Mouse (Mus musculus) CH12.LX (cell line): ENCODE results near the gene 1700020A23Rik. TPM values are rescaled to one million over a fixed set of nuclear protein-coding genes. Genes with fewer than 3 reads are reported as not detected.
A peak's percentile ranks its signal among the peaks of the same experiment; 100 is the strongest.

ENCODE experiments used
- DNase-seq: peaks from one replicate; pipeline ENCODE4 v3.0.0-alpha.2; 2013; ENCODE audit errors: extremely low read depth
- H3K27ac ChIP-seq: 2 replicates; pipeline ENCODE4 v1.5.1; 2012; ENCODE audit warnings: low read depth, mild to moderate bottlenecking, control low read depth, moderate library complexity; ENCODE audit not compliant: insufficient read depth
- H3K27me3 ChIP-seq: replicated peaks from 2 replicates; pipeline ENCODE3; 2012; ENCODE audit warnings: inconsistent platforms
- H3K36me3 ChIP-seq, 2 experiments: replicated peaks in 1 of 2; 2 replicates each; pipeline versions ENCODE3 to v1.6.1; 2012; ENCODE audit warnings: inconsistent platforms in 1 of 2, low read length in 1 of 2, mild to moderate bottlenecking in 1 of 2, mixed read lengths in 1 of 2, moderate library complexity in 1 of 2; ENCODE audit not compliant: control insufficient read depth in 1 of 2, insufficient read depth in 1 of 2
- H3K4me1 ChIP-seq, 2 experiments: 2 replicates each; pipeline ENCODE4 v1.6.1; 2012; ENCODE audit warnings: inconsistent platforms in 1 of 2, moderate library complexity in 1 of 2; ENCODE audit not compliant: insufficient read depth in 2 of 2, control insufficient read depth in 1 of 2
- H3K4me2 ChIP-seq: 2 replicates; pipeline ENCODE4 v1.6.1; 2012; ENCODE audit warnings: low read depth, mild to moderate bottlenecking, control low read depth; ENCODE audit not compliant: poor library complexity, insufficient read depth, severe bottlenecking
- H3K4me3 ChIP-seq, 3 experiments: fragments of 150-350 bp in 1 of 3; sonication (generic) in 1 of 3; replicated peaks in 1 of 3; 2 replicates each; pipeline versions ENCODE3 to v1.5.1; 2011 to 2012; ENCODE audit warnings: low read depth in 2 of 3, low read length in 2 of 3, mild to moderate bottlenecking in 2 of 3, moderate library complexity in 2 of 3, control low read depth in 1 of 3, improper control_type of control experiment in 1 of 3, inconsistent platforms in 1 of 3, mixed read lengths in 1 of 3; ENCODE audit not compliant: poor library complexity in 1 of 3
- H3K79me2 ChIP-seq: replicated peaks from 2 replicates; pipeline ENCODE4 v1.6.1; 2012; ENCODE audit warnings: mild to moderate bottlenecking, moderate library complexity; ENCODE audit not compliant: control insufficient read depth, poor library complexity, insufficient read depth, severe bottlenecking; ENCODE audit errors: extremely low read depth
- H3K9ac ChIP-seq: 2 replicates; pipeline ENCODE4 v1.6.1; 2012; ENCODE audit warnings: low read depth, mild to moderate bottlenecking, control low read depth, moderate library complexity; ENCODE audit not compliant: insufficient read depth
- H3K9me3 ChIP-seq: replicated peaks from 2 replicates; pipeline ENCODE3; 2012; ENCODE audit warnings: low read length, inconsistent platforms, mixed read lengths
- BHLHE40 ChIP-seq: IDR thresholded peaks from 2 replicates; pipeline ENCODE4 v1.6.1; 2011; ENCODE audit warnings: mild to moderate bottlenecking, low read depth, low read length, improper control_type of control experiment
- CHD2 ChIP-seq: IDR thresholded peaks from 2 replicates; pipeline ENCODE4 v1.6.1; 2011; ENCODE audit warnings: low read length, improper control_type of control experiment
- E2F4 ChIP-seq: IDR thresholded peaks from 2 replicates; pipeline ENCODE4 v1.6.1; 2011; ENCODE audit warnings: low read depth, low read length, improper control_type of control experiment; ENCODE audit not compliant: insufficient replicate concordance
- ELF1 ChIP-seq: IDR thresholded peaks from 2 replicates; pipeline ENCODE4 v1.6.1; 2014; ENCODE audit warnings: low read depth, mild to moderate bottlenecking, inconsistent platforms, low read length, improper control_type of control experiment
- EP300 ChIP-seq: IDR thresholded peaks from 2 replicates; pipeline ENCODE4 v1.6.1; 2011; ENCODE audit warnings: low read length, improper control_type of control experiment
- ETS1 ChIP-seq: conservative IDR thresholded peaks from 2 replicates; pipeline ENCODE4 v1.6.1; 2012; ENCODE audit warnings: low read depth, mild to moderate bottlenecking, inconsistent platforms, low read length, improper control_type of control experiment, moderate library complexity
- GABPA ChIP-seq: IDR thresholded peaks from 2 replicates; pipeline ENCODE4 v1.6.1; 2012; ENCODE audit warnings: low read depth, low read length, improper control_type of control experiment, inconsistent platforms; ENCODE audit not compliant: insufficient replicate concordance
- HCFC1 ChIP-seq: IDR thresholded peaks from 2 replicates; pipeline ENCODE4 v1.6.1; 2012; ENCODE audit warnings: low read depth, mild to moderate bottlenecking, inconsistent platforms, low read length, improper control_type of control experiment
- IRF4 ChIP-seq: IDR thresholded peaks from 2 replicates; pipeline ENCODE4 v1.6.1; 2014; ENCODE audit warnings: low read depth, mild to moderate bottlenecking, inconsistent platforms, low read length, improper control_type of control experiment
- JUN ChIP-seq: IDR thresholded peaks from 2 replicates; pipeline ENCODE4 v1.6.1; 2011; ENCODE audit warnings: low read depth, mild to moderate bottlenecking, low read length, improper control_type of control experiment, moderate library complexity; ENCODE audit not compliant: insufficient read depth
- JUND ChIP-seq: conservative IDR thresholded peaks from 2 replicates; pipeline ENCODE4 v1.6.1; 2011; ENCODE audit warnings: low read depth, low read length, improper control_type of control experiment
- KAT2A ChIP-seq: IDR thresholded peaks from 2 replicates; pipeline ENCODE4 v1.6.1; 2012; ENCODE audit warnings: low read length, improper control_type of control experiment, inconsistent platforms; ENCODE audit not compliant: insufficient replicate concordance
- MAFK ChIP-seq: IDR thresholded peaks from 2 replicates; pipeline ENCODE4 v1.6.1; 2011; ENCODE audit warnings: low read length, improper control_type of control experiment; ENCODE audit not compliant: insufficient replicate concordance
- MAX ChIP-seq: IDR thresholded peaks from 2 replicates; pipeline ENCODE4 v1.6.1; 2011; ENCODE audit warnings: low read length, improper control_type of control experiment
- MAZ ChIP-seq: IDR thresholded peaks from 2 replicates; pipeline ENCODE4 v1.6.1; 2012; ENCODE audit warnings: low read depth, mild to moderate bottlenecking, inconsistent platforms, low read length, improper control_type of control experiment, moderate library complexity
- MEF2A ChIP-seq: IDR thresholded peaks from 2 replicates; pipeline ENCODE4 v1.6.1; 2014; ENCODE audit warnings: low read depth, mild to moderate bottlenecking, inconsistent platforms, low read length, improper control_type of control experiment, borderline replicate concordance
- MXI1 ChIP-seq: IDR thresholded peaks from 2 replicates; pipeline ENCODE4 v1.6.1; 2011; ENCODE audit warnings: mild to moderate bottlenecking, low read depth, low read length, improper control_type of control experiment
- MYC ChIP-seq: IDR thresholded peaks from 2 replicates; pipeline ENCODE4 v1.6.1; 2011; ENCODE audit warnings: low read depth, mild to moderate bottlenecking, improper control_type of control experiment, low read length
- NELFE ChIP-seq: IDR thresholded peaks from 2 replicates; pipeline ENCODE4 v1.6.1; 2011; ENCODE audit warnings: low read depth, low read length, improper control_type of control experiment
- NRF1 ChIP-seq: IDR thresholded peaks from 2 replicates; pipeline ENCODE4 v1.6.1; 2014; ENCODE audit warnings: low read depth, mild to moderate bottlenecking, inconsistent platforms, low read length, improper control_type of control experiment, moderate library complexity
- PAX5 ChIP-seq: IDR thresholded peaks from 2 replicates; pipeline ENCODE4 v1.6.1; 2012; ENCODE audit warnings: low read length, inconsistent platforms, mixed read lengths
- POLR2A ChIP-seq: IDR thresholded peaks from 2 replicates; pipeline ENCODE4 v1.6.1; 2011; ENCODE audit warnings: low read depth, mild to moderate bottlenecking, improper control_type of control experiment, low read length
- POLR2AphosphoS2 ChIP-seq: IDR thresholded peaks from 2 replicates; pipeline ENCODE4 v1.6.1; 2011; ENCODE audit warnings: low read depth, low read length, improper control_type of control experiment
- SIN3A ChIP-seq: IDR thresholded peaks from 2 replicates; pipeline ENCODE4 v1.6.1; 2012; ENCODE audit warnings: low read length, improper control_type of control experiment, inconsistent platforms
- SMC3 ChIP-seq: IDR thresholded peaks from 2 replicates; pipeline ENCODE4 v1.6.1; 2011; ENCODE audit warnings: low read depth, low read length, improper control_type of control experiment
- TBP ChIP-seq: conservative IDR thresholded peaks from 2 replicates; pipeline ENCODE4 v1.6.1; 2011; ENCODE audit warnings: low read depth, low read length, improper control_type of control experiment
- TCF12 ChIP-seq: IDR thresholded peaks from 2 replicates; pipeline ENCODE4 v1.6.1; 2014; ENCODE audit warnings: low read depth, mild to moderate bottlenecking, inconsistent platforms, low read length, improper control_type of control experiment
- UBTF ChIP-seq: IDR thresholded peaks from 2 replicates; pipeline ENCODE4 v1.6.1; 2012; ENCODE audit warnings: low read depth, mild to moderate bottlenecking, inconsistent platforms, low read length, improper control_type of control experiment, moderate library complexity
- USF1 ChIP-seq: IDR thresholded peaks from 2 replicates; pipeline ENCODE4 v1.6.1; 2014; ENCODE audit warnings: low read depth, mild to moderate bottlenecking, inconsistent platforms, low read length, improper control_type of control experiment
- USF2 ChIP-seq: conservative IDR thresholded peaks from 2 replicates; pipeline ENCODE4 v1.6.1; 2011; ENCODE audit warnings: low read depth, low read length, improper control_type of control experiment
- ZC3H11A ChIP-seq: IDR thresholded peaks from 2 replicates; pipeline ENCODE4 v1.6.1; 2012; ENCODE audit warnings: low read depth, mild to moderate bottlenecking, inconsistent platforms, low read length, improper control_type of control experiment
- ZKSCAN1 ChIP-seq: IDR thresholded peaks from 2 replicates; pipeline ENCODE4 v1.6.1; 2012; ENCODE audit warnings: low read depth, inconsistent platforms, low read length, improper control_type of control experiment, borderline replicate concordance
- ZMIZ1 ChIP-seq: IDR thresholded peaks from 2 replicates; pipeline ENCODE4 v1.6.1; 2012; ENCODE audit warnings: low read depth, mild to moderate bottlenecking, inconsistent platforms, low read length, improper control_type of control experiment
- ZNF384 ChIP-seq: IDR thresholded peaks from 2 replicates; pipeline ENCODE4 v1.6.1; 2012; ENCODE audit warnings: low read depth, low read length, improper control_type of control experiment, inconsistent platforms
- dilution Hi-C: fragments of 300-500 bp; cut with MboI; formaldehyde crosslinking; loops from 2 replicates; pipeline ENCODE4 v1.14.3; 2020; ENCODE audit warnings: low sequenced_read_pairs; ENCODE audit not compliant: extremely low pct_unique_long_range_greater_than_20kb, extremely low pct_ligation_motif_present
- in situ Hi-C: fragments of 300-500 bp; cut with MboI; formaldehyde crosslinking; loops from 3 replicates; pipeline ENCODE4 v1.14.3; 2019; ENCODE audit warnings: low sequenced_read_pairs, low pct_ligation_motif_present, low pct_unique_long_range_greater_than_20kb, mixed read lengths
- polyA plus RNA-seq: library from polyadenylated mRNA; unstranded; fragments of >175 nt; gene quantifications from 2 replicates; pipeline ENCODE4 v1.2.1, GENCODE M21; 2012; ENCODE audit warnings: low read depth; ENCODE audit not compliant: insufficient read length
- total RNA-seq, 2 experiments: library from RNA; depleted of rRNA; stranded (reverse); fragments of 300-350 nt in 1 of 2; fragments of >200 nt in 1 of 2; gene quantifications; 2 replicates each; pipeline ENCODE4 v1.2.3; 2012 to 2014

The 1700020A23Rik gene
- total and polyA plus RNA-seq, 3 experiments = not detected

GRCm38 (mm10) chr2:130411558-130412495, 6.8 kb downstream of the 1700020A23Rik start (continued):
- TF ChIP-seq JUND = no peak
- TF ChIP-seq EP300 = peak; percentile 51; the same call in 1 of the 2 replicates
- no peak for TF ChIP-seq POLR2A
- no peak for TF ChIP-seq SIN3A
- no peak for TF ChIP-seq MXI1
- TF ChIP-seq ELF1 = peak; percentile 47; the same call in 1 of the 2 replicates
- no peak for TF ChIP-seq MYC
- TF ChIP-seq BHLHE40 = no peak
- TF ChIP-seq MAX = no peak
- TF ChIP-seq PAX5 = no peak
- TF ChIP-seq MAFK = no peak
- no peak for TF ChIP-seq TBP
- no peak for TF ChIP-seq KAT2A
- TF ChIP-seq GABPA = no peak
- no peak for TF ChIP-seq ZNF384
- no peak for TF ChIP-seq NRF1
- no peak for TF ChIP-seq UBTF
- no peak for TF ChIP-seq USF1
- no peak for TF ChIP-seq NELFE
- TF ChIP-seq, all 38 proteins: peak for 7

GRCm38 (mm10) chr2:130412775-130413174, 7.7 kb downstream of the 1700020A23Rik start:
- Histone ChIP-seq H3K4me3 (no peak overlapping the region), H3K9ac (no peak overlapping the region), H3K27ac (no peak overlapping the region; the same call in 1 of the 2 replicates), H3K79me2 (no peaks in the 10 kb centered on the region), H3K4me1 (peaks cover 13 to 44% of the 10 kb centered on the region in 2 experiments), H3K27me3 (no peaks in the 10 kb centered on the region), H3K9me3 (peaks cover 2% of the 10 kb centered on the region), H3K4me2 (no peak overlapping the region), H3K36me3 (peaks cover 0 to 17% of the 10 kb centered on the region in 2 experiments)
- in situ Hi-C loops (no loop called here), dilution Hi-C loops (no loop called here)
- peak; percentile 48 for DNase-seq
- TF ChIP-seq TCF12 = peak; percentile 56
- no peak for TF ChIP-seq GABPA
- TF ChIP-seq IRF4 = peak; percentile 88
- TF ChIP-seq POLR2AphosphoS2 = no peak
- no peak for TF ChIP-seq ELF1
- TF ChIP-seq ETS1 = no peak
- TF ChIP-seq PAX5 = no peak
- no peak for TF ChIP-seq MAZ
- TF ChIP-seq BHLHE40 = no peak
- TF ChIP-seq MEF2A = peak; percentile 47; the same call in 1 of the 2 replicates
- TF ChIP-seq JUN = peak; percentile 67; the same call in 1 of the 2 replicates
- no peak for TF ChIP-seq USF2
- TF ChIP-seq POLR2A = no peak
- no peak for TF ChIP-seq ZC3H11A
- no peak for TF ChIP-seq ZMIZ1
- no peak for TF ChIP-seq MAFK
- no peak for TF ChIP-seq USF1
- no peak for TF ChIP-seq UBTF
- TF ChIP-seq KAT2A = no peak
- TF ChIP-seq HCFC1 = no peak
- no peak for TF ChIP-seq NELFE
- TF ChIP-seq ZKSCAN1 = no peak
- no peak for TF ChIP-seq SMC3
- no peak for TF ChIP-seq E2F4
- TF ChIP-seq CHD2 = peak; percentile 38; the same call in 1 of the 2 replicates
- TF ChIP-seq MAX = no peak
- TF ChIP-seq JUND = peak; percentile 79
